Mouse (Mus musculus) hindbrain, embryonic 15.5 days (tissue): ENCODE results near the gene Eif5. TPM values are rescaled to one million over a fixed set of nuclear protein-coding genes. Genes with fewer than 3 reads are reported as not detected.

ENCODE experiments used
- ATAC-seq: fragments of 200-750 bp; cut with Nextera tagmentation; 2 replicates; pipeline ENCODE4 v1.8.0; 2017; ENCODE audit warnings: low read depth, moderate number of reproducible peaks, moderate TSS enrichment; ENCODE audit not compliant: low FRiP score
- H3K27ac ChIP-seq: fragments of 300-500 bp; sonication (generic); replicated peaks from 2 replicates; pipeline ENCODE4 v1.5.1; 2015; ENCODE audit warnings: mild to moderate bottlenecking, inconsistent platforms
- H3K27me3 ChIP-seq: fragments of 300-500 bp; sonication (generic); 2 replicates; pipeline ENCODE4 v1.6.1; 2015; ENCODE audit warnings: control low read depth, inconsistent platforms
- H3K36me3 ChIP-seq: fragments of 300-500 bp; sonication (generic); 2 replicates; pipeline ENCODE4 v1.6.1; 2015; ENCODE audit warnings: control low read depth, inconsistent platforms
- H3K4me1 ChIP-seq: fragments of 300-500 bp; sonication (generic); replicated peaks from 2 replicates; pipeline ENCODE4 v1.6.1; 2015; ENCODE audit warnings: control low read depth, inconsistent platforms
- H3K4me2 ChIP-seq: fragments of 300-500 bp; sonication (generic); 2 replicates; pipeline ENCODE4 v1.6.1; 2015; ENCODE audit warnings: moderate library complexity, mild to moderate bottlenecking, inconsistent platforms
- H3K4me3 ChIP-seq: fragments of 300-500 bp; sonication (generic); 2 replicates; pipeline ENCODE4 v1.5.1; 2015; ENCODE audit warnings: mild to moderate bottlenecking, inconsistent platforms
- H3K9ac ChIP-seq: fragments of 300-500 bp; sonication (generic); 2 replicates; pipeline ENCODE4 v1.6.1; 2015; ENCODE audit warnings: inconsistent platforms
- H3K9me3 ChIP-seq: fragments of 300-500 bp; sonication (generic); 2 replicates; pipeline ENCODE4 v1.6.1; 2016; ENCODE audit warnings: control low read depth, inconsistent platforms
- WGBS: fragments of 180-500 bp; shearing (Covaris S2); methylation state at CpG from one replicate; pipeline ENCODE4 v1.1.7; 2015; 5-methylcytosine and 5-hydroxymethylcytosine counted together
- polyA plus RNA-seq: library from polyadenylated mRNA; unstranded; fragments of >200 nt; fragmentation: Nextera tagmentation; extraction: Ambion mirVana; gene quantifications from 2 replicates; pipeline ENCODE4 v1.2.1, GENCODE M21; 2015

Gene Eif5
- polyA plus RNA-seq, 1 experiment from 2014 or later = 510 TPM

DNA sequence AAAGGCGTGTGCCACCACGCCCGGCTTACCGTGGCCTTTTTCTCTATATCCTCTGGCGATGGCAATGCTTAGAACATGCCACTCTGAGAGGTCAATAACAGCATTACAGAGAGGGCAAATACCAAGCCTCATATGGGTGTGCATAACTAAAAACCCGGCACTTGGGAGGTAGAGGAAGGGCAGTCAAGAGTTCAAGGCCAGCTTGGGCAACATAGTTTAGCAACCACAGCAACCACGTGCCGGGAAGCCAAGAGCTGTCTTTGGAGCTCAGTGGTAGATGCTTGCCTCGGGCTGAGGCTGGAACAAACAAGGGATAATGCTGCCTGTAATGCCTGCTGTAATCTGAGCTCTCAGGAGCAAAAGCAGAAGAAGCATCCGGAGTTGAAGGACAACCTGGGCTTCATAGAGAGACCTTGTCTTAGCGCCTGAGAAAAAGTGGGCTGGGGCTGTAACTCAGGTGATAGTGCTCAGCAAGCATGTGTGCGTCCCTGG is 25.2 kb upstream of the Eif5 start:
- Histone ChIP-seq H3K9me3 (no peaks in the 10 kb centered on the region), H3K4me3 (no peak overlapping the region), H3K4me1 (peaks cover 8% of the 10 kb centered on the region; the same call in 1 of the 2 replicates), H3K4me2 (no peak overlapping the region), H3K36me3 (no peaks in the 10 kb centered on the region), H3K9ac (no peak overlapping the region), H3K27me3 (no peaks in the 10 kb centered on the region), H3K27ac (no peak overlapping the region)
- WGBS = 91% methylated on average over 12 of the region's 12 CpGs
- ATAC-seq = no peak

DNA sequence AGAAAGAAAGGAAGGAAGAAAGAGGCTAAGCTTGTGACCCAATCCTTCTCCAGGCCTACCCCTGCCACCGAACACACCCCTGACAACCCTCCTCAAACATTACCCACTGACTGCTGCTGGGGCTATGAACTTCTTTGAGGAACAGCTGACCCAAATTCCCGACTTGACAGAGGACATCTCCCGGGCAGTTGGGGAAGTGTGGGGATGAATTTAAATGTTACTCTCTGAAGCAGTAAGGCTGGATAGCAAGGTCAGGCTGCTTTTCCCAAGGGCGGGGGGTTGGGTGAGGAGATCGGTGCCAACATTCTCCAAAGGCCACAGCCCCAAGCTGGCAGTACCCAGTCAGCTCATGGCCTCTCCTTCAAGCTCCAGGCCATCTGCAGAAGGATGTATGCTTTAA is 24.1 kb upstream of the Eif5 start:
- H3K9me3 ChIP-seq = no peaks in the 10 kb centered on the region
- WGBS = 47% methylated on average over 5 of the region's 5 CpGs
- no peaks in the 10 kb centered on the region for H3K27me3 ChIP-seq
- H3K4me3 ChIP-seq = no peak overlapping the region
- H3K4me2 ChIP-seq = no peak overlapping the region
- H3K36me3 ChIP-seq = no peaks in the 10 kb centered on the region
- peaks cover 8% of the 10 kb centered on the region; the same call in 1 of the 2 replicates for H3K4me1 ChIP-seq
- peak; percentile 88 for ATAC-seq
- H3K27ac ChIP-seq = peak overlapping the region; percentile 75
- H3K9ac ChIP-seq = no peak overlapping the region

GRCm38 (mm10) chr12:111514231-111514792 is 23.5 kb upstream of the Eif5 start:
- peak; percentile 70; the same call in 1 of the 2 replicates for ATAC-seq
- Histone ChIP-seq H3K27me3 (no peaks in the 10 kb centered on the region), H3K9ac (no peak overlapping the region), H3K4me2 (no peak overlapping the region), H3K27ac (peak overlapping the region; percentile 75), H3K4me3 (no peak overlapping the region), H3K9me3 (no peaks in the 10 kb centered on the region), H3K4me1 (peaks cover 8% of the 10 kb centered on the region; the same call in 1 of the 2 replicates), H3K36me3 (no peaks in the 10 kb centered on the region)
- 65% methylated on average over 7 of the region's 7 CpGs for WGBS

DNA sequence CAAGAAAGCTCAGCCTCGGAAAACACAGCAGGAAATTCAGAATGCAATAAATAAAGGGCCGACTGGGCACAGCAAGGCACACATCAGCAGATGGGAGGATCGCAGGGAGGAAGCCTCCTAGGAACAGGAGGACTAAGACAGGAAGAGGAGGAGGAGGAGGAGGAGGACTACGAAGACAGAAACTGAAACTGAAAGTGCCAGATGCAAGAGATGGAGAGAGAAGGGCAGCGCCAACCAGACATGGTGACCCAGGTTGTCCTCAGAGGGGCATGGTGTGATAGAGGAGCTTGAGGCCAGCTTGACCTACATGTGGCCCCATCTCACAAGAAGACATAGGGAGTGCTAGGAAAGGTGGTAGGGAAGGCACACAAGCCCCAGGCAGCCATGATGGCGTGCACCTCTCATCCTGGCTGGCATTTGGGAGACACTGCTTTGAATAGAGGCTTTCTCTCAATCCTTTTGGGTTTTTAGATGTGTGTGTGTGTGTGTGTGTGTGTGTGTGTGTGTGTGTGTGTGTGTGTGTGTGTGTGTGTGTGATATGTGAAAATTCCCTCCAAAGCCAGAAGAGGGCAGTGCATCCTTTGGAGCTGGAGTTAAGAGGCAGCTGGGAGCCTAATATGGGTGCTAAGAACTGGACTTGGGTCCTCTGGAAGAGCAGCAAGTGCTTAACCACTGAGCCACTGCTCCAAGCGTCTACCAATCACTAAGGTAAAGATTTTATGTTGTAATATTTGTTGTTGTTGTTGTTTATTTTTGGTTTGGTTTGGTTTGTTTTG is 22.8 kb upstream of the Eif5 start:
- Histone ChIP-seq H3K27me3 (no peaks in the 10 kb centered on the region), H3K4me3 (no peak overlapping the region), H3K9me3 (no peaks in the 10 kb centered on the region), H3K4me2 (no peak overlapping the region), H3K4me1 (peaks cover 8% of the 10 kb centered on the region; the same call in 1 of the 2 replicates), H3K27ac (peak overlapping the region; percentile 75), H3K9ac (no peak overlapping the region), H3K36me3 (no peaks in the 10 kb centered on the region)
- WGBS = 71% methylated on average over 7 of the region's 7 CpGs
- ATAC-seq = no peak

- Histone ChIP-seq H3K27me3 (no peaks in the 10 kb centered on the region), H3K36me3 (no peaks in the 10 kb centered on the region), H3K9ac (no peak overlapping the region), H3K4me3 (no peak overlapping the region), H3K9me3 (no peaks in the 10 kb centered on the region), H3K27ac (no peak overlapping the region), H3K4me1 (peaks cover 8% of the 10 kb centered on the region; the same call in 1 of the 2 replicates), H3K4me2 (no peak overlapping the region)
- ATAC-seq = no peak
- WGBS = 89% methylated on average over 5 of the region's 5 CpGs
These were observed 21.9 kb upstream of the Eif5 start for GRCm38 (mm10) chr12:111515920-111516319.

DNA sequence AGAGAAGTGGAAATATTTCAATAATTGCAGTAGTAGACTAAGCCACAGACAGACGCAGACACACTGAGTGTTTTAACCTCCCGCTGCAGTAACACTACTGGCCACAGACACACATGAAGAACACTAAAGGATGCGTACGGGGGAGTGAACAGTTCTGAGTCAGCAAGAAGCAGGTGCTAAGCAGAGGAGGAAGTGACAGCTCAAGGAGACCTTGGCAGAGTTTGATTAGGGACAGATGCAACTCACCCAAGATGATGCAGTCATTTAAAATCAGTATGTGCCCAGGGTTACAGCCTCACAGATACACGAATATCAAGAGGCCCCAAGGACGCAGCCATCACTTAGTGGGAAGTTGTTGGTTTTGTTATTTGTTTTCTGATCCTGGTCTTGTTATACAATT is 21.0 kb upstream of the Eif5 start:
- Histone ChIP-seq H3K36me3 (no peaks in the 10 kb centered on the region), H3K9ac (no peak overlapping the region), H3K9me3 (no peaks in the 10 kb centered on the region), H3K27ac (no peak overlapping the region), H3K27me3 (no peaks in the 10 kb centered on the region), H3K4me1 (peaks cover 8% of the 10 kb centered on the region; the same call in 1 of the 2 replicates), H3K4me2 (no peak overlapping the region), H3K4me3 (no peak overlapping the region)
- WGBS = 91% methylated on average over 6 of the region's 6 CpGs
- no peak for ATAC-seq

- Histone ChIP-seq H3K27me3 (no peaks in the 10 kb centered on the region), H3K4me1 (peaks cover 8% of the 10 kb centered on the region; the same call in 1 of the 2 replicates), H3K9me3 (no peaks in the 10 kb centered on the region), H3K9ac (no peak overlapping the region), H3K36me3 (no peaks in the 10 kb centered on the region), H3K4me3 (no peak overlapping the region), H3K4me2 (no peak overlapping the region), H3K27ac (no peak overlapping the region)
- 58% methylated on average over 4 of the region's 4 CpGs for WGBS
- ATAC-seq = no peak
These were observed 19.9 kb upstream of the Eif5 start for GRCm38 (mm10) chr12:111517901-111518300.

DNA sequence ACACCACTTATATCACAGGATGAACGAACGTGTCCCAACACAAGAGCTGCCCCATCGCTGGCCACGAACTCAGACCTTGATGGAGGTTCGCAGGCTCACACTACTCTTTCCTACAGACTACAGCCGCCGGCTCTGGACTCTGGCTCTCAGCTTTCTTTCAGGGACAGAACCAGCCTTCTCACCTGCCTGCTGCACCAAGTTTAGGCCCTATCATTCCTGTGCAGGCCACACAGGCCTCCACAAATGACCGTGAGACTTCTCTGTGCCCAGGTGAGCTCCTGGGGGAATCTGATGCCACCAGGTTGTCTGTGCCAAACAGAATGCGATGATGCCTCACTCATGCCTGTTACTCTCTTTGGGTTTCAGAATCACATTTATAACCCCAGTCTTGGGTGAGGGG is 19.4 kb upstream of the Eif5 start:
- peaks cover 8% of the 10 kb centered on the region; the same call in 1 of the 2 replicates for H3K4me1 ChIP-seq
- H3K27me3 ChIP-seq = no peaks in the 10 kb centered on the region
- H3K4me3 ChIP-seq = no peak overlapping the region
- H3K36me3 ChIP-seq = no peaks in the 10 kb centered on the region
- no peak for ATAC-seq
- no peaks in the 10 kb centered on the region for H3K9me3 ChIP-seq
- no peak overlapping the region for H3K4me2 ChIP-seq
- WGBS = 92% methylated on average over 9 of the region's 9 CpGs
- H3K27ac ChIP-seq = no peak overlapping the region
- no peak overlapping the region for H3K9ac ChIP-seq

DNA sequence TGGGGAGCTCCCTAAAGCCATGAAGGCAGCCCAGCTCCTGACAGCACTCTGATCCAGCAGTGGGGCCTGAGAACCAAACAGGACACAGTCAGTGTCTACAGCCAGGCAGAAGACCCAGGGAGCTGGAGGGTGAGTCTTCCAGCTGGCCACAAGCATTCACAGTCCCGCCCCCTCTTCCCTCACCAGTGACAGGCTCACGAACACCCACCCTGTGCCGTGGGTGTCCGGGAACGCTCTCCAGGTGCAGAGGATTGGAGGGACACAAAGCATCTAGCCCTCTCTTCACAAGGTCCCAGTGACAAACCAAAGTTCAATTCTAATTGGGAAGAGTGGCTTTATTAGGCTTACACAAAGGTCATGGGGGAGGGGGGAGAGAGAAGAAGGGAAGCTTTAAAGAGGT is 18.0 kb upstream of the Eif5 start:
- ATAC-seq = no peak
- Histone ChIP-seq H3K4me3 (no peak overlapping the region), H3K4me1 (peaks cover 2% of the 10 kb centered on the region; the same call in 1 of the 2 replicates), H3K9ac (no peak overlapping the region), H3K27me3 (no peaks in the 10 kb centered on the region), H3K27ac (no peak overlapping the region), H3K9me3 (no peaks in the 10 kb centered on the region), H3K36me3 (no peaks in the 10 kb centered on the region), H3K4me2 (no peak overlapping the region)
- 79% methylated on average over 5 of the region's 5 CpGs for WGBS

DNA sequence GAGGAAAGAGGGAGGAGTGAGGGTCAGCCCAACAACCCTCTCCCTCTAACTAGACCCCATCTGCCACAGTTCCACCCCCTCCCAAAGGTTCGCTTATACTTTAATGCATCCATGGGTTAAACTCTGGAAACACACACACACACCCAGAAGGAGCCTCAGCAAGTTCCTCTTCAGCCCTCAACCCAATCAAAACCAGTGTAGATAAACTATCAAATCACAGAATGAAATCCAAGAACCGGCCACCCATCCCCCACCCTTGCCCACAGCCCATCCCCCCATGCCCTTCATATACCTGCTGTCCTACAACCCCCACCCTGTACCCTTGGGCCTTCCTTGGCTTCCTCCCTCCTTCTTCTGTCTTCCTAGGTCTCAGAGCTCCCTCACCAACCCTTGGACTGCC is 16.8 kb upstream of the Eif5 start:
- Histone ChIP-seq H3K27ac (no peak overlapping the region), H3K27me3 (no peaks in the 10 kb centered on the region), H3K4me3 (no peak overlapping the region), H3K4me2 (no peak overlapping the region), H3K9ac (no peak overlapping the region), H3K9me3 (no peaks in the 10 kb centered on the region), H3K36me3 (no peaks in the 10 kb centered on the region), H3K4me1 (no peaks in the 10 kb centered on the region)
- 90% methylated on average over 2 of the region's 2 CpGs for WGBS
- no peak for ATAC-seq

GRCm38 (mm10) chr12:111524469-111524868 is 13.3 kb upstream of the Eif5 start:
- no peak for ATAC-seq
- no peaks in the 10 kb centered on the region for H3K9me3 ChIP-seq
- 71% methylated on average over 1 of the region's 1 CpGs for WGBS
- H3K4me1 ChIP-seq = no peaks in the 10 kb centered on the region
- H3K36me3 ChIP-seq = no peaks in the 10 kb centered on the region
- no peaks in the 10 kb centered on the region for H3K27me3 ChIP-seq
- H3K4me3 ChIP-seq = no peak overlapping the region
- no peak overlapping the region for H3K27ac ChIP-seq
- no peak overlapping the region for H3K9ac ChIP-seq
- no peak overlapping the region for H3K4me2 ChIP-seq

- H3K9ac ChIP-seq = no peak overlapping the region
- no peak for ATAC-seq
- no peak overlapping the region for H3K27ac ChIP-seq
- 86% methylated on average over 3 of the region's 3 CpGs for WGBS
- H3K36me3 ChIP-seq = no peaks in the 10 kb centered on the region
- no peak overlapping the region for H3K4me2 ChIP-seq
- no peaks in the 10 kb centered on the region for H3K4me1 ChIP-seq
- H3K4me3 ChIP-seq = no peak overlapping the region
- no peaks in the 10 kb centered on the region for H3K27me3 ChIP-seq
- no peaks in the 10 kb centered on the region for H3K9me3 ChIP-seq
These were observed 12.9 kb upstream of the Eif5 start for GRCm38 (mm10) chr12:111524883-111525282.
